Mouse (Mus musculus) layer of hippocampus, adult 11-12 months (tissue): ENCODE data around the gene Cdkal1.

Experiments used
- DNase-seq: peaks from one replicate; pipeline ENCODE4 v3.0.0; 2022; ENCODE audit warnings: low spot score

Cdkal1 gene

DNA sequence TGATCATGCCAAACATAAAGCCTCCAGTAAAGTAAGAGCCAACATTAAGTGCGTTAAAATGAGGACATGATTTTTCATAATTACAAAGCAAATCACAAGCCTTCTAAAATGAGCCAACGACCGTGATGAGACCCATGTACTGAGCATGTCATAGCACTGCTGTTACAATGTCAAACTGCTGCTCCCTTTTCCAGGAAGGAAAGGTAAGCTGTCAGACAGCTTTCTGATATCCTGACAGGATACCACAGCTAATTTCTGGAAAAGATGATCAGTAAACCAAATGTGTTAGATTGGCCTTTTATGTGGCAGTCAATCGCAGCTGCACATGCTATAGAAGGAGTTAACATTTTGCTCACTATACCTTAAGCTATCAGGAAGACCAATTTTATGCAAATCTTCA is 44.7 kb downstream of the Cdkal1 start:
- no peak for DNase-seq

GRCm38 (mm10) chr13:29808383-29808782 is 47.1 kb downstream of the Cdkal1 start:
- DNase-seq, result no peak

GRCm38 (mm10) chr13:29807930-29808329 is 47.5 kb downstream of the Cdkal1 start:
- no peak for DNase-seq

GRCm38 (mm10) chr13:29806871-29807270 is 48.6 kb downstream of the Cdkal1 start:
- DNase-seq, result no peak

DNA sequence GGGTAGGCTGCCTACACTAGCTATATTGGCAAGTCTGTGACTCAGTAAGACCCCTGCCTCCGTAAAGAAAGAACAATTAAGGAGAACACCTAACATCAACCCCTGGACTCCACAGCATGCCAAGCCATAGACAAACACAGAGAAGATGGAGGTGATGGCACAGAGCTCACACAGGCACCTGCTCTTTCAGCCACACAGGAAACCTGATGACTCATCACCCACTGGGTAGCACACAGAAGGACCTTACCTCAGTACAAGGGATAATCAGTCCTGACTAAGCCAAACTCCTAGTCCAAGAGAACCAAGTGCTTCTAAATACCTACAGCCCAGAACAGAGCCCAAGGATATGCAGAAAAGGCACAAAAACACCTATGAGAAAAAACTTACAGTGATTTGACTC is 50.2 kb downstream of the Cdkal1 start:
- DNase-seq, result no peak

DNA sequence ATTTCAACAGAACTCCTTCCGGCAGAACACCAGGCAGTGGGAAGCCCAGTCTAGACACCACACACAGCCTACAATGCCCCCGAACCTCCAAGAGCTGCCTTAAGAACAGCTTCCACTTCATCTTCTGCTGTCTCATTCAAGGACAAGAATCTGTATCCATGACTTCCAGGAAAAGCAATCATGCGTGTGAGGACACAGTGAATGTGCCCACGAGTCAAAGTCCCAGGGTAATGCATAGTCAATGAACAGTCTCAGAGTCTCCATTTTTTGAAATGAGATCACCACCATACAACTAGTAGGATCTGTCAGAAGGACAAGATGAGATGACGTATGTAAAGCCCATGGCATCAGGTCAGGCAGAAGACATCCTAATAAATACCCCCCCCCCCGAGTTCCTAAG is 51.4 kb downstream of the Cdkal1 start:
- DNase-seq, result no peak

- DNase-seq, result no peak
Observed at GRCm38 (mm10) chr13:29802699-29803098, 52.8 kb downstream of the Cdkal1 start.

- no peak for DNase-seq
Observed at GRCm38 (mm10) chr13:29800078-29800477, 55.4 kb downstream of the Cdkal1 start.

DNA sequence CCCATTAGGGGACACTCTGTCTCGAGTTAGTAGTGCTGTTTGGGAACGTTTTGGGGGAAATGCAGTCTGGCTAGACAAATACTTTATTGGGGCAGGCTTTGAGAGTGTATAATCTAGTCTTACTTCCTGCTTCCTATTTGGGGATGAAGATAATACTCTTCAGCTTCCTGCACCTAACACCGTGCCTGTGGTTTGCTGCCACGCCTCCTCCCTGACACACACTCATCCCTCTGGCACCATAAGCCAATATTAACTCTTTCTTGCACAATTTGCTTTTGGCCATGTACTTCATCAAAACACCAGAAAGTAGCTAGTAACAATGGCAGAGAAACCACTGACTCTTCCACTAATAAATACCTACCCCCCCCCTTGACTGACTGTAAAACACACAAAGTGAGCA is 63.4 kb downstream of the Cdkal1 start:
- DNase-seq, result no peak

GRCm38 (mm10) chr13:29791439-29791838 is 64.0 kb downstream of the Cdkal1 start:
- DNase-seq, result no peak

GRCm38 (mm10) chr13:29786984-29787383 is 68.5 kb downstream of the Cdkal1 start:
- no peak for DNase-seq

GRCm38 (mm10) chr13:29784894-29785293 is 70.6 kb downstream of the Cdkal1 start:
- DNase-seq, result no peak

DNA sequence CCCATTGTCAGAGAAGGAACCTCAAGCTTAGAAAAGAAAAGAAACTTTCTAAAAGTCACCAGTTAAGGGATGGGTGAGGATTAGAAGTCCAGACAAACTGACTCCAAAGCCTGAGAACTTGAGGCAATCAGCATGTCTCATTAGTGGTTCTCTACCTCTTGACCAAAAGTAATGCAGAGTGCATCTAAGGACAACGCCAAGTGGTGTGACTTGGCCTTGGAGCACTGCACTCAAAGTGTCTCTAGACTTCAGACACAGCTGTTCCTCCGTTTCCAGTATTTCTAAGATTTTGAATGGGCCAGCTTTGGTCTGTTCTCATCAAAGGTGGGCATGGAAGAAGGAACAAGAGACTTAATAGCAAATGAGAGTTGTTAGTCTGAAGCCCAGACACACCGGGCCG is 74.1 kb downstream of the Cdkal1 start:
- no peak for DNase-seq

DNA sequence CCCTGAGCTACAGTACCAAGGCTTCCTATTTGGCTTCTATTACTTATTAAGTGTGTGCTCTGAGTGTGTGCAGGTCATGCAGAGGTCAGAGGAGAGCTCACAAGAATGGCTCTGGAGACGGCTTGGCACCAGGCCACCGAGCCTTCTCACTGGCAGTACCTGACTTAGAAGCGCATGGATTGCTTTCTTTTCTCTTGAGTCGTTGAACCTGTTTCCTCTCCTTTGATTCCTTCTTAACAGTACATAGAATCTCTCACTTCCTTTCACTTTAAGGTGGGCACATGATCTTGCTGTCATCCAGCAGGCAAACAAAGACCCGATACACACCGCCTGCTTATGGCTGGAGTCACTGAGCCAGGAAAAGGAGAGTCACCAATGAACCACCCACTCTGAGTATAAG is 74.8 kb downstream of the Cdkal1 start:
- DNase-seq, result no peak

DNA sequence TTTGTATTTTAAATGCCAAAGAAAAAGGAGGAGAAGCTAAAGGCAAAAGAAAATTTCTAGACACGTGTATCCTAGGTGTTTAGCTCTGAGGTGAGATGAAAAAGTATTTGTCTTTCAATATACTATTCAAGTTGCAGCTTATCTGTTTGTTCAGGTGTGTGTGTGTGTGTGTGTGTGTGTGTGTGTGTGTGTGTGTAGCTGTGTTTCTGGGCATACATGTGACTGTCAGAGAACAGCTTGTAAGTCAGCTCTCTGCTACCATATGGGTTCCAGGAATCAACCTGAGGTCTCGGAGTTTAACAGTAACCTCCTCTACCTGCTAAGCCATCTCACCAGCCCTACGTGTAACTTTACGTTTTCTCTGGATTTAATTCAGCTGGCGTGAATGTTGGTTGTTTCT is 76.0 kb downstream of the Cdkal1 start:
- no peak for DNase-seq

DNA sequence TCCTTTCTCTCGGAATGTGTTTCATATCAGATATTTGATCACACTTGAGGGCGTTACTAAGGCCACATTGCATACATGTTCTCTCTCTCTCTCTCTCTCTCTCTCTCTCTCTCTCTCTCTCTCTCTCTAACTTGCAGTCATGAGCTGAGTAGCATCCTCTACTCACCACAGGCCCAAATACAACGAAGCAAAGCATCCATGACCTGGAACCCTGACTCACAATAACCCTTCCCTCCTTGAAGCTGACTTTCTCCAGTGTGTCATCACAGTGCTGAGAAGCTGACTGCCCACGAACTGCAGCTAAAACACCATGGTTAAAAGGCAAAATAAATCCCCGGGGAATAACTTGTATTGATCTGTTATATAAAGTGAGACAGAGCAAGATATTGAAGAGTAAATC is 76.4 kb downstream of the Cdkal1 start:
- DNase-seq, result no peak

GRCm38 (mm10) chr13:29778124-29778523 is 77.3 kb downstream of the Cdkal1 start:
- no peak for DNase-seq

GRCm38 (mm10) chr13:29777225-29777624 is 78.2 kb downstream of the Cdkal1 start:
- no peak for DNase-seq

- DNase-seq, result no peak
Observed at GRCm38 (mm10) chr13:29775603-29776230, 79.8 kb downstream of the Cdkal1 start.

DNA sequence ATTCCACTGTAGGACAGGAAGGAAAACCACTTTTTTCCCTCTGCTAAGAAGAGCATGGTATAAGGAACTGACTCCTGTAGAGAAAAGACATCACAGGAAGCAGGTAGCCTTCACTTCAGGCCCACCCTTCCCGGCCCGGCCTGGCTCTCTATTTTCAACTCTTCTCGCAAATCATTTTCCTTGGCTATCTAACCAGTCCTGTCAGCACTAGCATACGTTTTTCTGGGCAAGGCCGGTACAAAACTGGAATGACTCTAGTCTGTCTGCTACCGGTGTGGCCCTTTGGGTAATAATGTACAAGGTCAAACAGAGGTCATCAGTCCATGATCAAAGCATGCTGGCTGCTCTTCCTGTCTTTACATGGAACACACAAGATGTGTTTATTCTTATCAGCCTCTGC is 81.9 kb downstream of the Cdkal1 start:
- DNase-seq, result no peak

- DNase-seq, result no peak
Observed at GRCm38 (mm10) chr13:29772970-29773369, 82.5 kb downstream of the Cdkal1 start.

DNA sequence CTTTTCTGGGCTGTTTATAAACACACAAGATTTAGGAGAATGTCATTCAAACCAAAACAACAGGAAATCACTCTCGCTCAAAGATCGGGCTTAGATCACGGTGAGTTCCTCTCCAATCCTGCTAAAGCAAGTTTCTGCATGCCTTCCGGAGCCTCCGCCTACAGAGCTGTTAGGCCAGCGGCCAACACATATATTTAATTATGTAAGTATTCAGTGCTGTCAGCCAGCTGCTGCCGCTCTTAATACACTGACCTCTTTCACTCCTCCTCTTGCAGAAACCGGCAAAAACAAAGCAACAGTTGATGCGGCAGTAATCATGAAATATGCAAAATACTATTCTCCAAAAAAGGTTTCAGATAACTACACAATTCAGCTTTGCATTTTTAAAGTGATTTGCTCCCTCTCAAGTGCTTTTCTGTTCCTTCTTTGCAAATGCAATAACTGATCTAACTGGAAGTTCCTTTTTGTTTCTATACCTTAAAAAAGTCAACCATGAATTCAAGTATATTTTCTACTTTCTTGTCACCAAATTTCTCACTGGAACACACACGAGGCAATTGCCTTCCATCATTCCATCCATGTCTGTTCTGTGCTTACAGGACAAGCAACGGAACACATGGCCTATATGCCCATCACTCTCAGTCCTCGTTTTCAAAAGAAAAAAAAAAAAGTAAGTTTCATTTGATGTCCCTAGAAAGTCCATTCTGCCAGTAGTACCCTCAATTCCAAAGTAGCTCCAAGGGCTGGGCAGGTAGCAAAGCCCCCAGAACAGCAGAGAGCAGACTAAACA is 85.6 kb downstream of the Cdkal1 start:
- peak; percentile 37 for DNase-seq

DNA sequence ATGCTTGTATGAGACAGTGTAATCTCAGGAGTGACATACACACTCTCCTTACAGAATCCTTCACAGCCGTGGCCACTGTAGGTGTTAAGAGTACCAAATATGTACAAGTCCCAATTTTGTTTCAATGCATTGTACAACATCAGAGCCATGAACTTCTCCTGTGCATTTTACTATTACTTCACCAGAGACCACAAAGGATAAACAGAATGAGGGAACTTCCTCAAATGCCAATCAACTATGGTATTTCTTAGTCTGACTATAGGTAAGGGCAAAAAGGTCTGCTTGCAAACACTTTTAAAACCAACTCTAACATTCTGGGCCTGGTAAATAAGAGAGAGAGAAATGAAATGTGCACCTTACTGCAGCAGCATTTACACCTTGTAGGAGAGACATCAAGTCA is 87.4 kb downstream of the Cdkal1 start:
- DNase-seq, result no peak

- no peak for DNase-seq
Observed at GRCm38 (mm10) chr13:29767587-29767986, 87.9 kb downstream of the Cdkal1 start.
